Mouse (Mus musculus) brain, embryonic 14.5 days (tissue): ENCODE results near the gene Eif3b.

ENCODE experiments used
- CTCF ChIP-seq: fragments of 200-500 bp; IDR thresholded peaks from 2 replicates; pipeline ENCODE4 v1.5.1; 2012; ENCODE audit warnings: inconsistent platforms, mild to moderate bottlenecking, moderate library complexity, borderline replicate concordance; ENCODE audit not compliant: insufficient read depth, insufficient read length; ENCODE audit errors: extremely low read depth
- POLR2A ChIP-seq: fragments of 200-500 bp; IDR thresholded peaks from 2 replicates; pipeline ENCODE4 v1.6.1; 2012; ENCODE audit warnings: mild to moderate bottlenecking, inconsistent platforms, borderline replicate concordance; ENCODE audit not compliant: poor library complexity, insufficient read depth, insufficient read length, severe bottlenecking; ENCODE audit errors: extremely low read depth

- TF ChIP-seq CTCF: no peak
- no peak for TF ChIP-seq POLR2A
These were observed 36.4 kb upstream of the Eif3b start for GRCm38 (mm10) chr5:140382688-140383087.
